Mouse (Mus musculus) heart, adult 2 months (tissue): ENCODE data around the gene Tmem144.

Experiments used
- CTCF ChIP-seq: fragments of 200-600 bp; IDR thresholded peaks from 2 replicates; pipeline ENCODE4 v1.8.1; 2022; ENCODE audit warnings: antibody characterized with exemption, mild to moderate bottlenecking, moderate library complexity
- EP300 ChIP-seq: fragments of 200-500 bp; IDR thresholded peaks from 2 replicates; pipeline ENCODE4 v1.6.1; 2011; ENCODE audit warnings: low read depth, low read length, control low read depth; ENCODE audit not compliant: insufficient read depth
- POLR2A ChIP-seq: fragments of 200-500 bp; IDR thresholded peaks from 2 replicates; pipeline ENCODE4 v1.6.1; 2011; ENCODE audit warnings: mild to moderate bottlenecking, low read depth, low read length, control low read depth; ENCODE audit not compliant: insufficient read depth

DNA sequence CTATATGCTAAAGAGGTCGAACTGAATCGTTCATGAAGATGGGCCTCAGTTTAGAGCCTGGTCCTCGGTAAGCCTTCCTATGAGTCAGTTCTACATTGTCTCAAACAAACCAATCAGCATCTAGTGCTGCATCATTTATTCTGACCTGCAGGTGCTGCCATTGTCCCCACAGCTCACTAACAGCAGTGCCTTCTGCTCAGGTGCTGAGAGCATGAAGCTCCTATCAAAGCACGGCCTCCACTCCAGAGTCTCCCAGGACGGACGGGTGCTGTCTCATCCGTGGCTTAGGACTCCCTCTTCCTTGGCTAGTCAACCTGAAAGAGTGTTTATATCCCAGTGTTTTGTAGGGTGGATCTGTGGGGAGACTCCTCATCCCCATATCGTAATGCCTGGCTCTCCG lies 14.0 kb upstream of the Tmem144 start:
- TF ChIP-seq CTCF (no peak), POLR2A (no peak), EP300 (no peak)
